Mouse (Mus musculus): ENCODE data around the gene Soga3. TPM values are rescaled to one million over a fixed set of nuclear protein-coding genes. Genes with fewer than 3 reads are reported as not detected.

The Soga3 gene
- polyA plus RNA-seq, 1 experiment from 2014 or later: 0.66 TPM

DNA sequence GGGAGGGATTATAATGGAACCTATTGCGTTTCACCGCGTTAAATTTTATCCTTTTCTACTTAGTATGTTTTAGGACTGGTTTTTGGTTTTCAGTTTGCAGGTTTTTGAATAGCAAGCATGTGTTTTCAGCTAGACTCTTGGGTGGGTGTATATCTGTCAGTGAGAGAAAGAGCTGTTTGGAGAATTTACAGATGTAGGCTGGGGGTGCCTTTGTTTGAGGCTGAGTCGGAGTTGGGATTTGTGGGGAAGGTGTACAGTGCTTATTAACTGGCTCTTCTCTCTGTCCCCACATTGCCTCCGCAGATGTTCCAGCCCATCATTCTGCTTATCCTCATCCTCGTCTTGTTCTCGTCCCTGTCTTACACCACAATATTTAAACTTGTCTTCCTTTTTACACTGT is 55.0 kb downstream of the Soga3 start, which contains the start of gene Gm49353:
Gene Gm49353 (plus strand): TSS at position 313 of the 400 bp plus-strand sequence.
- H3K4me3 ChIP-seq (ENCODE audit: low read length): no peak within 1 kb of the TSS
- H3K4me2 ChIP-seq (replicated peaks; ENCODE audit: low read depth, low read length): no peak within 1 kb of the TSS
- H3K27ac ChIP-seq (ENCODE audit: low read depth, low read length): no peak within 1 kb of the TSS
- H3K9ac ChIP-seq (ENCODE audit: low read depth, low read length): no peak within 1 kb of the TSS
- H3K9me3 ChIP-seq (ENCODE audit: control insufficient read depth, low read length): no peaks in the 10 kb centered on the region
- no peaks in the 10 kb centered on the region for H3K36me3 ChIP-seq (ENCODE audit: control insufficient read depth, insufficient read depth, low read length)
- ATAC-seq (ENCODE audit: low FRiP score, low TSS enrichment): no peak
- H3K4me1 ChIP-seq (ENCODE audit: control insufficient read depth, insufficient read depth, low read length): no peaks in the 10 kb centered on the region
- WGBS: 83% methylated on average over 7 of the region's 7 CpGs
- H3K27me3 ChIP-seq (ENCODE audit: control insufficient read depth, insufficient read depth, low read length): no peaks in the 10 kb centered on the region

DNA sequence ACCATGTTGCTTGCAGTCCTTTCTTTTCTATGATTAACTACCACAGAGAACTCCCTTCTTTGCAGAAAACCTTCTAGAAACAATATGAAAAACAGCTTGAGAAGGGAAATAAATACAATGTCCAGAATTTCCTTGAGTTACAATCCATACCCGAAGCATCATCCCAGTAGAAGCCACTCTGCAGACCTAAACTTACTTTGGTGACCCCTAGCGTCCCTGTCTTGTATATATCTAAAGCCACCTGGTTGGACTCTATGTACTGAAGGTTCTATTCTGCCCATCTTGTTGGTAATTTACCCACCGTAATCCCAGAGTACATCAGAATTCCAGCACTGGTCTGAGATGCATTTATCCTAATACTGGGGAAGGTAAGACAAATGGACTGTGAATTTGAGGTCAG is 56.2 kb downstream of the Soga3 start:
- no peak overlapping the region for H3K27ac ChIP-seq (ENCODE audit: low read depth, low read length)
- ATAC-seq (ENCODE audit: low FRiP score, low TSS enrichment): no peak
- WGBS: 80% methylated on average over 3 of the region's 3 CpGs
- no peaks in the 10 kb centered on the region for H3K27me3 ChIP-seq (ENCODE audit: control insufficient read depth, insufficient read depth, low read length)
- H3K9me3 ChIP-seq (ENCODE audit: control insufficient read depth, low read length): no peaks in the 10 kb centered on the region
- no peak overlapping the region for H3K4me3 ChIP-seq (ENCODE audit: low read length)
- H3K4me2 ChIP-seq (replicated peaks; ENCODE audit: low read depth, low read length): no peak overlapping the region
- H3K9ac ChIP-seq (ENCODE audit: low read depth, low read length): no peak overlapping the region
- H3K36me3 ChIP-seq (ENCODE audit: control insufficient read depth, insufficient read depth, low read length): no peaks in the 10 kb centered on the region
- H3K4me1 ChIP-seq (ENCODE audit: control insufficient read depth, insufficient read depth, low read length): no peaks in the 10 kb centered on the region

DNA sequence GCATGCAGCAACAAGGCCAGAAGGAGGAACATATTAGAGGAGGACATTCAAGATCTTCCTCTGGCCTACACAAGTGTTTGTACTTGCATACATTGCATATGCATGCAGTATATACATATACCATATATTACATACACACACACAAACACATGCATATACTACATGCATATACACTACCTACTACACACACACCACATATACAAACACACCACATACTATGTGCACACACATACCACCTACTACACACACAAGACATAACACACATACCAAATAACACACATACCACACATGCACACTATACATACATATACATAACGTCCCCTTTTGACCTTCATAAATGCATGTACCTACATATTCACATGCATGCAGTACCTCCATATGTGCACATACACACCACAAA is 57.0 kb downstream of the Soga3 start:
- Histone ChIP-seq H3K9ac (ENCODE audit: low read depth, low read length) (no peak overlapping the region), H3K36me3 (ENCODE audit: control insufficient read depth, insufficient read depth, low read length) (no peaks in the 10 kb centered on the region), H3K4me3 (ENCODE audit: low read length) (no peak overlapping the region), H3K4me1 (ENCODE audit: control insufficient read depth, insufficient read depth, low read length) (no peaks in the 10 kb centered on the region), H3K27me3 (ENCODE audit: control insufficient read depth, insufficient read depth, low read length) (no peaks in the 10 kb centered on the region), H3K9me3 (ENCODE audit: control insufficient read depth, low read length) (no peaks in the 10 kb centered on the region), H3K4me2 (replicated peaks; ENCODE audit: low read depth, low read length) (no peak overlapping the region), H3K27ac (ENCODE audit: low read depth, low read length) (no peak overlapping the region)
- WGBS: 86% methylated on average over 1 of the region's 1 CpGs
- no peak for ATAC-seq (ENCODE audit: low FRiP score, low TSS enrichment)

DNA sequence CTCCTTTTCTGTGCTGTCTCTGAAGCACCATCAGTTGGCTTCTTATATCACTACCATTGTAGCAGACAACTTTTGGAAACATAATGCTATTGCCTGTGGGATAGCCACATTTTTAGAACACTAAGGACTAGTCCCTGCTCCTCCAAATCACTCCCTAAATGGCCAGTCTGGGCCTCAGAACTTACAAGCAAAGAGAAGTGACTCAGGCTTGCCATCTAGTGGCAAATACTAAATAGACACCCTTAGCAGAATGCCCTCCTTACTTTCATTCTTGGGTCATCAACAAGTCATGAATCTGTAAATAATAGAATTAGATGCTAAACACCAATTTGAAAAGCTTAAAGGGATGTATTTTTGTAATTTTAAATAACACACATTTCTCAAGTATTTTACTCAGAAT is 63.1 kb downstream of the Soga3 start:
- H3K9me3 ChIP-seq (ENCODE audit: control insufficient read depth, low read length): no peaks in the 10 kb centered on the region
- no peak overlapping the region for H3K4me2 ChIP-seq (replicated peaks; ENCODE audit: low read depth, low read length)
- H3K36me3 ChIP-seq (ENCODE audit: control insufficient read depth, insufficient read depth, low read length): no peaks in the 10 kb centered on the region
- no peak overlapping the region for H3K9ac ChIP-seq (ENCODE audit: low read depth, low read length)
- H3K27me3 ChIP-seq (ENCODE audit: control insufficient read depth, insufficient read depth, low read length): no peaks in the 10 kb centered on the region
- no peak overlapping the region for H3K4me3 ChIP-seq (ENCODE audit: low read length)
- no peaks in the 10 kb centered on the region for H3K4me1 ChIP-seq (ENCODE audit: control insufficient read depth, insufficient read depth, low read length)
- ATAC-seq (ENCODE audit: low FRiP score, low TSS enrichment): 0 out of 2 replicates have a peak, but pooled peaks have one; percentile 66
- H3K27ac ChIP-seq (ENCODE audit: low read depth, low read length): no peak overlapping the region

DNA sequence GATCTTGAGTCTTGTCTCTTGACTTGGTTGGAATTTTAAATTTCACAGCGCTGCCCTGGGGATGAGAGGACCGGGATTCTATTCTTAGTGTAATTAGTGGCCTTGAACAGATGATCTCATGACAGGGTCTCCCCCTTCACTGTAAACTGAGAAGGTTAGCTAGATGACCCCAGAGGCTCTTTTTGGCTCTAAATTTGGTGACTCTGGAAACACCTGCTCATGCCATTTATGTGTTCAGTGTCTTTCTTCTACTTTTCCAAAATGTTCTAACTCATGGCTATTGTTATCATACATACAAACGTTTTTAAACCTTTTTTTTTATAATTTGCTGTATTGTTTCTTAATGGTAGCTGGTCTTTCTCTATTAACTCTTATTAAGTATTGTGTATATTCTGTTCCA is 65.1 kb downstream of the Soga3 start:
- no peak overlapping the region for H3K4me2 ChIP-seq (replicated peaks; ENCODE audit: low read depth, low read length)
- no peaks in the 10 kb centered on the region for H3K36me3 ChIP-seq (ENCODE audit: control insufficient read depth, insufficient read depth, low read length)
- no peaks in the 10 kb centered on the region for H3K27me3 ChIP-seq (ENCODE audit: control insufficient read depth, insufficient read depth, low read length)
- no peak for ATAC-seq (ENCODE audit: low FRiP score, low TSS enrichment)
- H3K4me3 ChIP-seq (ENCODE audit: low read length): no peak overlapping the region
- H3K4me1 ChIP-seq (ENCODE audit: control insufficient read depth, insufficient read depth, low read length): no peaks in the 10 kb centered on the region
- 43% methylated on average over 3 of the region's 3 CpGs for WGBS
- no peak overlapping the region for H3K9ac ChIP-seq (ENCODE audit: low read depth, low read length)
- H3K9me3 ChIP-seq (ENCODE audit: control insufficient read depth, low read length): no peaks in the 10 kb centered on the region
- no peak overlapping the region for H3K27ac ChIP-seq (ENCODE audit: low read depth, low read length)

DNA sequence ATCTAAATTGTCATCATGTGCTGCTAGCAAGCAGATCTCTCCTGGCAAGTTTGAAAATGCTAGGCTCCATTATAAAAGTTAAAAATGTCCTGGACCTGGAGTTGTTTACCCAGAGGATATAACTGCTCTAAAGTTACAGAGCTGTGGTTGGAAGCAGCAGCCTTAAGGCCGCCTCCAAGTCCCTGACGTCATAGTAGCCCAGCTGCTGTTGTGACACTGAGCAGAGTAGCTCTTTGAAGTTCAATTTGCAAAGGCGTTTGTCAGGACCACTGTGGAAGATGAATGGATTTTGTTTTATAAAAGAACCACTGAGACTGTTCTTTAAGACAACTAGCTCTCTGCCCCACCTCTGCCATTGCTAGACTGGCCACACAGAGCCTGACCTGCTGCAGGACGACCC is 67.8 kb downstream of the Soga3 start, which contains the start of gene 9330159F19Rik:
Gene 9330159F19Rik (plus strand): TSS at position 154 of the 400 bp plus-strand sequence.
- ATAC-seq (ENCODE audit: low FRiP score, low TSS enrichment): peak; percentile 92; the same call in 1 of the 2 replicates
- Histone ChIP-seq H3K27ac (ENCODE audit: low read depth, low read length) (no peak within 1 kb of the TSS), H3K4me1 (ENCODE audit: control insufficient read depth, insufficient read depth, low read length) (no peaks in the 10 kb centered on the region), H3K36me3 (ENCODE audit: control insufficient read depth, insufficient read depth, low read length) (no peaks in the 10 kb centered on the region), H3K27me3 (ENCODE audit: control insufficient read depth, insufficient read depth, low read length) (no peaks in the 10 kb centered on the region), H3K9me3 (ENCODE audit: control insufficient read depth, low read length) (no peaks in the 10 kb centered on the region), H3K4me2 (replicated peaks; ENCODE audit: low read depth, low read length) (no peak within 1 kb of the TSS), H3K4me3 (ENCODE audit: low read length) (no peak within 1 kb of the TSS), H3K9ac (ENCODE audit: low read depth, low read length) (no peak within 1 kb of the TSS)
- WGBS: 15% methylated on average over 4 of the region's 4 CpGs

DNA sequence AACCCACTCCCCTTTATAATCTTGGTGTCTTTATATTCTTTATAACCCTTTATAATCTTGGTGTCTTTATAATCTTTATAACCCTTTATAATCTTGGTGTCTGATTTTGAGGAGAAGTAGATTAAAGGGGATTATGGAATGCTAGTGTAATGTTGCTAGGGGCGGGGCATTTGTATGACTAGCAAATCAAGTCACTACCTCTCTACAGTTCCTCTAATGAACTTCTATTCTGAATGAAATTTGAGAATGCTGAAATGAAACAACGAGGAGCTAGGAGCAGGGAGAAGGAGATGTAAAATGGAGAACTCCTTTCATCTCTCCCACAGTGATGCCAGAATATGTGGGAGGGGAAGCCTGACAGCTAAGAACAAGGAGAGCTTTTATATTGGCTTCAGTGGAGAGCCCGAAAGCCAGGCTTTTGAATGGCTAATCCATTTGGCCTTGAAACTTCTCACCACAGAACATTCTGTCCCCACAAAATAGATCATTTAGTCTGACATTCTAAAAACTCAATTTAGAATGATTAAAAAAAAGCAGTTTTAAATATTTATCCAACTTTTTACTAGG is 70.0 kb downstream of the Soga3 start:
- no peak for ATAC-seq (ENCODE audit: low FRiP score, low TSS enrichment)
- Histone ChIP-seq H3K27ac (ENCODE audit: low read depth, low read length) (no peak overlapping the region), H3K4me3 (ENCODE audit: low read length) (no peak overlapping the region), H3K9ac (ENCODE audit: low read depth, low read length) (no peak overlapping the region), H3K36me3 (ENCODE audit: control insufficient read depth, insufficient read depth, low read length) (no peaks in the 10 kb centered on the region), H3K9me3 (ENCODE audit: control insufficient read depth, low read length) (no peaks in the 10 kb centered on the region), H3K4me1 (ENCODE audit: control insufficient read depth, insufficient read depth, low read length) (no peaks in the 10 kb centered on the region), H3K4me2 (replicated peaks; ENCODE audit: low read depth, low read length) (no peak overlapping the region), H3K27me3 (ENCODE audit: control insufficient read depth, insufficient read depth, low read length) (no peaks in the 10 kb centered on the region)
- 47% methylated on average over 3 of the region's 3 CpGs for WGBS

DNA sequence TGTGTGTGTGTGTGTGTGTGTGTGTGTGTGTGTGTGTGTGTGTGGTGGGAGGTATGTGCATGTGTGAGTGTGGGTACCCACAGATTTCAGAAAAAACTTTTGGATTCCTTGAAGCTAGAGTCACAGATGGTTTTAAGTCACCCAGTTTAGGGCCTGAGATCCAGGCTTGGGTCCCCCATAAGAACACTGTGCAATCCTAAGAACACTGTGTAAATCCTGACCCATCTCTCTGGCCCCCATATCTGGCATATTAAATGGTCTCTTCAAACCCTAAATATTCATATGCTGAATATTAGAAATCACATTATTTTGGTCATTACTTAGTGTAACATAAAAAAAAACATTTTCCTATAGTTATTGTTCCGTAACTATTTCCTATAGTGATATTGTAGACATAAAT is 73.3 kb downstream of the Soga3 start:
- WGBS: 90% methylated on average over 1 of the region's 1 CpGs
- ATAC-seq (ENCODE audit: low FRiP score, low TSS enrichment): no peak

DNA sequence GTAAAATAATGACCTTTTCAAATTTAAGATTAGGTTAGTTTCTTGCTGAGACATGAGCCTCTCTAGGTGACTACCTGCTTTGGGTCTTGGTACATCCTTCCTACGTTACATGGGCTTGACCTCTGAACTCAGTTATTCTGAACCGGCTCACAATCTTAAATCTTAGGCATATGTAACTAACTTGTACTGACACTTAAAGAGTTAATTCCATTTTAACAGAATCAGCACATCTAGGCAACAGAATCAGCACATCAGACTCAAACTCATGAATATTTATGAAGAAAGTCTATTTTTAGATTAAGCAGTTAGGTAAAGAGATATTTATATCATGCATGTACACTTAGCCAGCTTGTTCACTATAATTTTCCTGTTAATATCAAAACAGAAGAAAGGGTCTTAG is 73.8 kb downstream of the Soga3 start:
- H3K36me3 ChIP-seq (ENCODE audit: control insufficient read depth, insufficient read depth, low read length): no peaks in the 10 kb centered on the region
- no peaks in the 10 kb centered on the region for H3K9me3 ChIP-seq (ENCODE audit: control insufficient read depth, low read length)
- no peak for ATAC-seq (ENCODE audit: low FRiP score, low TSS enrichment)
- H3K4me2 ChIP-seq (replicated peaks; ENCODE audit: low read depth, low read length): no peak overlapping the region
- H3K4me1 ChIP-seq (ENCODE audit: control insufficient read depth, insufficient read depth, low read length): no peaks in the 10 kb centered on the region
- no peaks in the 10 kb centered on the region for H3K27me3 ChIP-seq (ENCODE audit: control insufficient read depth, insufficient read depth, low read length)
- no peak overlapping the region for H3K27ac ChIP-seq (ENCODE audit: low read depth, low read length)
- H3K4me3 ChIP-seq (ENCODE audit: low read length): no peak overlapping the region
- no peak overlapping the region for H3K9ac ChIP-seq (ENCODE audit: low read depth, low read length)
- 71% methylated on average over 2 of the region's 2 CpGs for WGBS

More for the DNA sequence above, 73.3 kb downstream of the Soga3 start:
- H3K4me2 ChIP-seq (replicated peaks; ENCODE audit: low read depth, low read length): no peak overlapping the region
- H3K4me3 ChIP-seq (ENCODE audit: low read length): no peak overlapping the region
- H3K36me3 ChIP-seq (ENCODE audit: control insufficient read depth, insufficient read depth, low read length): no peaks in the 10 kb centered on the region
- no peaks in the 10 kb centered on the region for H3K27me3 ChIP-seq (ENCODE audit: control insufficient read depth, insufficient read depth, low read length)
- H3K27ac ChIP-seq (ENCODE audit: low read depth, low read length): no peak overlapping the region
- H3K9me3 ChIP-seq (ENCODE audit: control insufficient read depth, low read length): no peaks in the 10 kb centered on the region
- no peaks in the 10 kb centered on the region for H3K4me1 ChIP-seq (ENCODE audit: control insufficient read depth, insufficient read depth, low read length)
- H3K9ac ChIP-seq (ENCODE audit: low read depth, low read length): no peak overlapping the region

Measured in kidney, embryonic 14.5 days (tissue).